Mouse (Mus musculus) hindbrain, embryonic 16.5 days (tissue): ENCODE measurements around the gene Napsa. TPM values are rescaled to one million over a fixed set of nuclear protein-coding genes. Genes with fewer than 3 reads are reported as not detected.
A peak's percentile ranks its signal among the peaks of the same experiment; 100 is the strongest.

Experiments used
- ATAC-seq: fragments of 200-750 bp; cut with Nextera tagmentation; 2 replicates; pipeline ENCODE4 v1.8.0; 2017; ENCODE audit warnings: moderate TSS enrichment, moderate library complexity
- H3K27ac ChIP-seq: fragments of 300-500 bp; sonication (generic); 2 replicates; pipeline ENCODE4 v1.5.1; 2014; ENCODE audit warnings: low read depth, mild to moderate bottlenecking, control low read depth, low read length, moderate library complexity
- H3K27me3 ChIP-seq: fragments of 300-500 bp; sonication (generic); replicated peaks from 2 replicates; pipeline ENCODE4 v1.6.1; 2014; ENCODE audit warnings: low read length; ENCODE audit not compliant: control insufficient read depth, insufficient read depth
- H3K36me3 ChIP-seq: fragments of 300-500 bp; sonication (generic); 2 replicates; pipeline ENCODE4 v1.6.1; 2014; ENCODE audit warnings: mild to moderate bottlenecking, low read length, moderate library complexity, mixed read lengths; ENCODE audit not compliant: control insufficient read depth, insufficient read depth
- H3K4me1 ChIP-seq: fragments of 300-500 bp; sonication (generic); 2 replicates; pipeline ENCODE4 v1.6.1; 2014; ENCODE audit warnings: low read depth, low read length; ENCODE audit not compliant: control insufficient read depth, insufficient read depth
- H3K4me2 ChIP-seq: fragments of 300-500 bp; sonication (generic); 2 replicates; pipeline ENCODE4 v1.6.1; 2014; ENCODE audit warnings: mild to moderate bottlenecking, low read length, control low read depth, moderate library complexity
- H3K4me3 ChIP-seq: fragments of 300-500 bp; sonication (generic); 2 replicates; pipeline ENCODE4 v1.5.1; 2014; ENCODE audit warnings: mild to moderate bottlenecking, low read length, control low read depth, moderate library complexity
- H3K9ac ChIP-seq: fragments of 300-500 bp; sonication (generic); 2 replicates; pipeline ENCODE4 v1.6.1; 2014; ENCODE audit warnings: low read depth, mild to moderate bottlenecking, control low read depth, low read length, moderate library complexity
- H3K9me3 ChIP-seq: fragments of 300-500 bp; sonication (generic); 2 replicates; pipeline ENCODE4 v1.6.1; 2014; ENCODE audit warnings: mild to moderate bottlenecking, low read length, moderate library complexity; ENCODE audit not compliant: control insufficient read depth
- WGBS: fragments of 180-500 bp; shearing (Covaris S2); extraction: QIAGEN DNeasy Blood & Tissue Kit; methylation state at CpG from one replicate; pipeline ENCODE4 v1.1.7; 2014; 5-methylcytosine and 5-hydroxymethylcytosine counted together
- polyA plus RNA-seq: library from polyadenylated mRNA; unstranded; fragments of >200 nt; fragmentation: Nextera tagmentation; extraction: Ambion mirVana; gene quantifications from 2 replicates; pipeline ENCODE4 v1.2.1, GENCODE M21; 2015

Gene Napsa
- polyA plus RNA-seq, 1 experiment from 2014 or later = 1.6 TPM

DNA sequence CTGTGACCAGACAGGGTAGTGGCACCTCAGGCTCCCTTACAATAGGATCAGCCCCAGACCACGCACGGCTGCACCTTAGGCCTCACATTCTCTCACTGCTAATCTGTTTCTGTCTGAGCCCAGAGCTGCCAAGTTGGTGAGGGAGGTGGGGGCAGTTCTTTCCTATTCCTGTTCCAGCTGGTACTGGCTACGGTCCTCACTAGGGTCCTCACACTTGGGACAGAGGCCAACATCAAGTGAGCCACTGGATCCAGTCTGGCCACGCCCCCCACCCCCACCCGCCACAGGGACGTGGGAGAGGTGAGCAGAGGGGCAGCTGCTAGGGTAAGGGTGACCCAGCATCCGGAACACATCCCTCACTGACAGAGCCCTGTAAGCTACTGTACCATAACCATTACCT is 35.2 kb upstream of the Napsa start:
- H3K9me3 ChIP-seq = no peaks in the 10 kb centered on the region
- H3K27me3 ChIP-seq = no peaks in the 10 kb centered on the region
- H3K4me2 ChIP-seq = no peak overlapping the region
- no peak overlapping the region for H3K27ac ChIP-seq
- no peaks in the 10 kb centered on the region for H3K4me1 ChIP-seq
- H3K9ac ChIP-seq = 0 out of 2 replicates have a peak overlapping the region, but pooled peaks have one; percentile 3
- ATAC-seq = no peak
- 78% methylated on average over 7 of the region's 7 CpGs for WGBS
- peaks cover 9% of the 10 kb centered on the region for H3K36me3 ChIP-seq
- no peak overlapping the region for H3K4me3 ChIP-seq

DNA sequence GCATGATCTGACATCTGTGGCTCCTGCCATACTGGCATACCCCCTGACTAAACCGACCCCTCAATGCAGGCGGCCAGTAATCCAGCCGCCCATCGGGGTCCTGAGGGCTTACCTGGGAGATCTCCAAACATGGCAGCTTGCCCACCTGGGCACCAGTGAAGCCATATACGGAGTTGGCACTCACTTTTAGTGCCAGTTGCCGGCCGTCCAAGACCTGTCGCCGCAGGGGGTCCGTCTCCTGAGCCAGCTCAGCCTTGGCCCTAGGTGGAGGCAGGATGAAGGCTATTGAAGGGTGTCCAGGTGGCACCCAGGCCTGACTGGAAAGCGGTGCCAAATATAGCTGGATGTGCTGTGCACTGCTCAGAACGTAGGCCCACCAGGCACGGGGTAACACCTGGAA is 34.7 kb upstream of the Napsa start:
- ATAC-seq = no peak
- 90% methylated on average over 13 of the region's 13 CpGs for WGBS
- Histone ChIP-seq H3K27me3 (no peaks in the 10 kb centered on the region), H3K36me3 (peaks cover 9% of the 10 kb centered on the region), H3K27ac (no peak overlapping the region), H3K4me2 (no peak overlapping the region), H3K4me1 (no peaks in the 10 kb centered on the region), H3K9me3 (no peaks in the 10 kb centered on the region), H3K9ac (no peak overlapping the region), H3K4me3 (no peak overlapping the region)

DNA sequence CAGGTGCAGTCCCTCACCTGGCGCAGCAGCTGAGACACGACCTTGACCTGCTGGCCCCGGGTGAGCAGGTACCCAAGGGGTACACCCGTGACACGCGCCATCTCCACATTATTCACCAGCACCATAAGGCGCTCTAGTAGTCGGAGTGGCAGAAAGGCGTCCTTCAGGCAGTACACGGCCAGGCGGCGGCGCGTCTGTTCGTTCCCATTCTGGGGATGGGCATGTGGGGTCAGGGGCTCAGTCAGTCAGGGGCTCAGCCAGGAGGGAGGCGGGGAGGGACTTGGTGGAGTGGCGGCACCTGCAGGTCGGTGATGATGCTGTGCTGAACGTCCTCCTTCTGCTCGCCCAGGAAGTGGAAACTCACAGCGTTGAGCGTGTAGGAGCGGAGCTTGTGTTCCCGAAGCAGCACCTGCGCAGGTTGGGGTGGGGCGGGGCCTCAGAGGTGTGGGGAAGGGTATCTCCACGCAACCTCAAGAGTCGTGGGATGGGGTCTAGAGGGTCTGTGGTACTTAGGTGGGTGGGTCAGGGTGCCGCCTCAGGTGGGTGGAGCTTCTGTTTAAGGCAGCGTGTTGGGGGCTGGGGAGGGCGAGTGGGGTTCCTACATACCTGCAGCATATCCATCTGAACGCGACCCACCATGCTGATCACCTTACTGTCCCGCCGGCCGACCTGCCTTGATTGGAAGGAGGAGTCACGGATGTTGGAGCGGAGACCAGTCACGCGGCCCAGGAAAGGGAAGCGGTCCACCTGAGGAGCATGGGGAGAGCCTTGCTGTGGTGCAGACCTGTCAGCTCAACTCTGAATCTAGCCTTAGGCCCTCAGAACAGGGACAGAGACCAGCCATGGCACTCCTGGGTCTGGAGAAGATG is 33.2 kb upstream of the Napsa start:
- WGBS = 93% methylated on average over 41 of the region's 41 CpGs
- H3K4me3 ChIP-seq = no peak overlapping the region
- no peak overlapping the region for H3K9ac ChIP-seq
- H3K36me3 ChIP-seq = peaks cover 9% of the 10 kb centered on the region
- no peaks in the 10 kb centered on the region for H3K4me1 ChIP-seq
- no peak for ATAC-seq
- no peak overlapping the region for H3K4me2 ChIP-seq
- H3K9me3 ChIP-seq = no peaks in the 10 kb centered on the region
- no peaks in the 10 kb centered on the region for H3K27me3 ChIP-seq
- no peak overlapping the region for H3K27ac ChIP-seq

DNA sequence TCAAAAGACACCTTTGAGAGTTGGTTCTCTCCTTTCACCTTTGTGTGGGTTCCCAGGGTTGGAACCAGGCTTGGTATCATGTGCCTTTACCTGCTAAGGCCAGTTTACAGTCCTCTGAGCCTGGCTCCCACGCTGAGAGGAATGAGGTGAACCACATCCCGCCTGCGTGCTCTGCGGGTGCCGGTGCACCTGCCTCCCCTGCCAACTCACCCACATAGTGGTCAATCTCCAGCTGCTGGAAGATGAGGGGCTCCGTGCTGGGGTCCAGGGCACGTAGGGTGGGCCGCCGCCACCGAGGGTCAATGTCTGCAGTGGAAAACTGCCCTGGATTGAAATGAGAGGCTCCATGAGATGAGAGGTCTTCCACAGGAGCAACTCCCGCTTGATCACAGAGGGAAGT is 29.6 kb upstream of the Napsa start:
- Histone ChIP-seq H3K9ac (no peak overlapping the region), H3K27ac (no peak overlapping the region), H3K4me2 (no peak overlapping the region), H3K36me3 (peaks cover 9% of the 10 kb centered on the region), H3K27me3 (no peaks in the 10 kb centered on the region), H3K4me3 (no peak overlapping the region), H3K4me1 (no peaks in the 10 kb centered on the region; the same call in 1 of the 2 replicates), H3K9me3 (no peaks in the 10 kb centered on the region)
- ATAC-seq = no peak
- WGBS = 93% methylated on average over 11 of the region's 11 CpGs

DNA sequence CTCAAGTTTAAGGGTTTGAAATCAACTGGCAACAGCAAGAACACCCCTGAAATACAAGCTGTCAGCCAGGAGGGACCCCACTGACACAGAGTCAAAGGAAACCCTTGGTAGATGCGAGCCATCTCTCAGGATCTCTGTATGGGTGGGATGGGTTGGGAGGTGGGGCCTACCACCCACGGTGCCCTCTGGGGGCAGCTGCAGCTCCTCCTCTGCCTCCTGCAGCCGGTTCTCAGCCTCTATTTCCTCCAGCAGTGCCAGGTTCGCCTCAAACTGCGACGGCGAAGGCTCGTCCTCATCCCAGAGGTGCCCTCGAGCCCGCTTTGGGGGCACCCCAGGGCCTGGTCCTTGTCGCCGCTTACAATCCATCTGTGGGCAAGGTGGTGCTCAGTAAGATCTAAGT is 29.1 kb upstream of the Napsa start:
- H3K27ac ChIP-seq = no peak overlapping the region
- H3K4me2 ChIP-seq = no peak overlapping the region
- no peak for ATAC-seq
- no peaks in the 10 kb centered on the region for H3K9me3 ChIP-seq
- H3K36me3 ChIP-seq = peaks cover 9% of the 10 kb centered on the region
- 84% methylated on average over 12 of the region's 12 CpGs for WGBS
- H3K4me1 ChIP-seq = peaks cover 5% of the 10 kb centered on the region
- H3K4me3 ChIP-seq = no peak overlapping the region
- H3K9ac ChIP-seq = no peak overlapping the region
- no peaks in the 10 kb centered on the region for H3K27me3 ChIP-seq

DNA sequence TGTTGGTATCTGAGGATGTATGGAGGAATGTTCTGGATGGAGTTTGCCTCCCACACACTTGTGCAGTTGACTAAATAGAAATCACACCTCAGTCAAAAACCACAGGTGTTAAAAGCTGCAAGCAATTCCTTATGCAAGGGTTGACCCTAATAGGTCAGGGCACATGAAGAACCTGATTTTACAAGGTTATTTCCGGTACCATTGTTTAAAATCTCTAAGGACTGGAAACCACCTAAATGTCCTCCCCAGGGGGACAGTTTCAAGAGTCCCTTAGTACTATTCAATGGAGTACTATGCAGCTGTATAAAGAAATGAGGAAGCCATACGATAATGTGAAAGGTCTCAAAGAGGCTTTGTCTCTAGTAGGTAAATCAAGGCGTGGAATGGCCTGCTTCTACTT is 25.9 kb upstream of the Napsa start:
- 97% methylated on average over 3 of the region's 3 CpGs for WGBS
- Histone ChIP-seq H3K4me1 (peaks cover 7% of the 10 kb centered on the region), H3K4me3 (no peak overlapping the region), H3K36me3 (peaks cover 10% of the 10 kb centered on the region), H3K4me2 (no peak overlapping the region), H3K27me3 (no peaks in the 10 kb centered on the region), H3K9ac (no peak overlapping the region), H3K9me3 (no peaks in the 10 kb centered on the region), H3K27ac (no peak overlapping the region)
- no peak for ATAC-seq

DNA sequence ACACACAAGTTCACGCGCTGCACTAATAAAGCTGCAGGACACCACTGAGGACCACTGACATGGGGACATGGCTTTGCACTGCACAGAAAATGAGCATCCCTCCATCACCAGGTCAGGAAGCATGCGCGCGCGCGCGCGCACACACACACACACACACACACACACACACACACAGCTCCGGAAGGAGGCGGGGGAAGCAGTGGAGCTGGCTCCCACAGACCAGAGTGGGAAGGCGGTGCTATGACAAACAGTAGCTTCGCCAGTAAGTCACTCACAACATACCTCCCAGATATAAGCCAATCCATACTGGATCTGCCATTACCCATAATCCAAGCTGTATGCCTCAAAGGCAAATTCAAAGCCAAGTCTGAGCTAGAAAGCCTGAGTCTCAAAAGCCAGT is 25.1 kb upstream of the Napsa start:
- peaks cover 7% of the 10 kb centered on the region for H3K4me1 ChIP-seq
- ATAC-seq = no peak
- WGBS = 93% methylated on average over 13 of the region's 13 CpGs
- no peak overlapping the region for H3K9ac ChIP-seq
- H3K36me3 ChIP-seq = peaks cover 18% of the 10 kb centered on the region
- H3K4me3 ChIP-seq = no peak overlapping the region
- H3K9me3 ChIP-seq = no peaks in the 10 kb centered on the region
- no peak overlapping the region for H3K4me2 ChIP-seq
- H3K27ac ChIP-seq = no peak overlapping the region
- no peaks in the 10 kb centered on the region for H3K27me3 ChIP-seq

DNA sequence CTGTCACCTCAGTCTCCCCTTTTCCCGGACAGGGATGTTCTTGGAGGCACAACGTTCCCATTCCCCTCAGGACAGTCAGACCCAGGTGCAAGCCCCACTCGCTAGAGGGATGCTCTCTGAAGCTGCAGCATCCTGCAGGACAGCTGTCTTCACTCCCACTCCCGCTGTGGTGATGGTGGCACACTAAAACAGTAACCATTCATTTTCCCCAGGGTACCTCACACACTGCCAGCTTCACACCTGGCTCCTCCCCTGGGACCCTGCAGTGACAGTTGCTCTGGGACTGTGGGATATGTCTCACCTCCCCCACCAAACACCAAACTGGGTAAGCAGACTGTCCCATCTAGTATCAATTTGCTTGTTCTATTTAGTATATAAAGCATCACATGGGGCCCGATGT is 24.5 kb upstream of the Napsa start:
- Histone ChIP-seq H3K4me3 (peak overlapping the region; percentile 66), H3K4me1 (peaks cover 11% of the 10 kb centered on the region), H3K4me2 (peak overlapping the region; percentile 97), H3K27ac (no peak overlapping the region), H3K9ac (peak overlapping the region; percentile 42), H3K9me3 (no peaks in the 10 kb centered on the region), H3K36me3 (peaks cover 19% of the 10 kb centered on the region), H3K27me3 (no peaks in the 10 kb centered on the region)
- WGBS = 12% methylated on average over 5 of the region's 5 CpGs
- ATAC-seq = no peak

DNA sequence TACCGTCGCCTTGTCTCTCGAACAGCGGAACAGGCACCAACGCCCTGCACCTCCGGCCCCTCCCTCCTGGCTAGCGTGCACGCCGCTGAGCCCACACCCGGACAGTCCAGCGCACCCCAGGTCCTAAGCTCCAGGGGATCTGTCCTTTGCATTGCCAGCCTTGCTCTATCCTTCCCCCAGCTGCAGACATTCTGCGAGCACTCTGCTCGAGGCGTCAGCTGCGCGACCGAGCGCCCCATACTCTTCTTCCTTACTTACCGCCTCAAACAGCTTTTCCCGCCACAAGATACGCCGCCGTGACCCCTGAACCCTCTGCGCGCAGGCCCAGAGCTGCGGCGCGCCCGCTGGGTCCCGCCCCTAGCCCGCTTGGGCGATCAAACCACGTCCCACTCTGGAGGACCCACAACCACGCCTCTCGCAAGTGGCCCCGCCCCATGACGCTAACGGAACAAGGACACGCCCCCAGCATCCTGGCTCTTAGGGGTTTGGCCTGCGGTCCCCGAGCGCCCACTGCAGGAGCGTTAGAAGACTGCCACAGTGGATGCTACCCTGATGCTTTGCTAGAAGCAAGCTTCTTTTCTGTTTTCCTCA is 23.6 kb upstream of the Napsa start, which contains the start of gene Pold1:
TSS of gene Pold1 (minus strand) at position 353 of the 591 bp plus-strand sequence.
- WGBS = under 1% methylated on average over 43 of the region's 43 CpGs
- H3K4me2 ChIP-seq = peak within 1 kb of the TSS; percentile 97
- peak; percentile 93 for ATAC-seq
- H3K9me3 ChIP-seq = no peaks in the 10 kb centered on the region
- peaks cover 19% of the 10 kb centered on the region for H3K36me3 ChIP-seq
- H3K4me1 ChIP-seq = peaks cover 16% of the 10 kb centered on the region
- peak within 1 kb of the TSS; percentile 66 for H3K4me3 ChIP-seq
- peak within 1 kb of the TSS; percentile 24 for H3K27ac ChIP-seq
- H3K9ac ChIP-seq = peak within 1 kb of the TSS; percentile 62
- no peaks in the 10 kb centered on the region for H3K27me3 ChIP-seq
